Mouse (Mus musculus) kidney, adult 2 months (tissue): ENCODE measurements at regions not wholly inside any gene's neighbourhood (a gene's known extent, or its start where the extent isn't known, plus 50 kb on each side); places are given as distances from the start of the nearest gene placed in this dataset.

ENCODE experiments used
- CTCF ChIP-seq: fragments of 200-500 bp; conservative IDR thresholded peaks from 2 replicates; pipeline ENCODE4 v1.5.1; 2011; ENCODE audit warnings: low read depth, mild to moderate bottlenecking, control low read depth, low read length, moderate library complexity, mixed read lengths; ENCODE audit not compliant: insufficient read depth, insufficient read length
- POLR2A ChIP-seq: fragments of 200-500 bp; IDR thresholded peaks from one replicate; pipeline ENCODE4 v1.6.1; 2011; ENCODE audit warnings: low read depth, low read length, control low read depth

GRCm38 (mm10) chr3:149157381-149157780 lies 167.0 kb upstream of the Adgrl2 start:
- TF ChIP-seq CTCF = no peak
- no peak for TF ChIP-seq POLR2A
